Mouse (Mus musculus) stomach, embryonic 16.5 days (tissue): ENCODE measurements around the gene Rtraf. TPM values are rescaled to one million over a fixed set of nuclear protein-coding genes. Genes with fewer than 3 reads are reported as not detected.

Experiments
- ATAC-seq: fragments of 200-750 bp; cut with Nextera tagmentation; 2 replicates; pipeline ENCODE4 v1.8.0; 2017; ENCODE audit warnings: moderate number of reproducible peaks, moderate TSS enrichment; ENCODE audit not compliant: insufficient read depth, low FRiP score
- H3K27ac ChIP-seq: fragments of 300-500 bp; sonication (generic); 2 replicates; pipeline ENCODE4 v1.5.1; 2014; ENCODE audit warnings: low read length
- H3K27me3 ChIP-seq: fragments of 300-500 bp; sonication (generic); 2 replicates; pipeline ENCODE4 v1.6.1; 2014; ENCODE audit warnings: low read length, control low read depth, mixed read lengths; ENCODE audit not compliant: control insufficient read depth, insufficient read depth
- H3K36me3 ChIP-seq: fragments of 300-500 bp; sonication (generic); 2 replicates; pipeline ENCODE4 v1.6.1; 2014; ENCODE audit warnings: low read length; ENCODE audit not compliant: control insufficient read depth, insufficient read depth
- H3K4me1 ChIP-seq: fragments of 300-500 bp; sonication (generic); 2 replicates; pipeline ENCODE4 v1.6.1; 2014; ENCODE audit warnings: low read length, control low read depth, mixed read lengths; ENCODE audit not compliant: control insufficient read depth, insufficient read depth
- H3K4me2 ChIP-seq: fragments of 300-500 bp; sonication (generic); 2 replicates; pipeline ENCODE4 v1.6.1; 2014; ENCODE audit warnings: low read depth, low read length, mixed read lengths
- H3K4me3 ChIP-seq: fragments of 300-500 bp; sonication (generic); replicated peaks from 2 replicates; pipeline ENCODE4 v1.5.1; 2014; ENCODE audit warnings: mild to moderate bottlenecking, low read length
- H3K9ac ChIP-seq: fragments of 300-500 bp; sonication (generic); 2 replicates; pipeline ENCODE4 v1.6.1; 2014; ENCODE audit warnings: low read length
- H3K9me3 ChIP-seq: fragments of 300-500 bp; sonication (generic); replicated peaks from 2 replicates; pipeline ENCODE4 v1.6.1; 2016; ENCODE audit warnings: low read length, control low read depth; ENCODE audit not compliant: control insufficient read depth
- WGBS: fragments of 180-500 bp; shearing (Covaris S2); extraction: QIAGEN DNeasy Blood & Tissue Kit; methylation state at CpG from one replicate; pipeline ENCODE4 v1.1.7; 2014; 5-methylcytosine and 5-hydroxymethylcytosine counted together
- polyA plus RNA-seq: library from polyadenylated mRNA; unstranded; fragments of >200 nt; fragmentation: Nextera tagmentation; extraction: Ambion mirVana; gene quantifications from 2 replicates; pipeline ENCODE4 v1.2.1, GENCODE M21; 2015

The Rtraf gene
- polyA plus RNA-seq, 1 experiment from 2014 or later = 183 TPM

DNA sequence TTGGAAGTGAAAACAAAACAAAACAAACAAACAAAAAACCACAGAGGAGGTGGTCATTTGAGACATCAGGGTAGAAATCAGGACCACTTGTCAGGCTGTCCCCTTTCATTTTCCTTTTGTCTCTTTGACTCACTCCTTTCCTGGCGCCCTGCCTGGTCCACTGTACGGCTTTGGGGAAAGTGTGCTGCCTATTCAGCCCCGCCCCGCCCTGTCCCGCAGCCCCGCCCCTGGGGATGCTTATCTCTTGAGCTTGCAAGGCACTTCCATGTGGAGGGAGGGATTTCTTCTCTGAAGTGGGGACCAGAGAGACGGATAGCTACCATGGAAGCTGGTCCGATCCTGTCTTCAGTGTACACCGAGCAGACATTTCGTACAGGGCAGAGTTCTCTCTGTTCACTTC lies 20.0 kb downstream of the Rtraf start:
- H3K9me3 ChIP-seq = no peaks in the 10 kb centered on the region
- WGBS = 43% methylated on average over 10 of the region's 10 CpGs
- H3K9ac ChIP-seq = no peak overlapping the region
- H3K27me3 ChIP-seq = no peaks in the 10 kb centered on the region
- H3K36me3 ChIP-seq = no peaks in the 10 kb centered on the region
- H3K4me2 ChIP-seq = no peak overlapping the region
- no peaks in the 10 kb centered on the region for H3K4me1 ChIP-seq
- H3K27ac ChIP-seq = no peak overlapping the region
- ATAC-seq = no peak
- no peak overlapping the region for H3K4me3 ChIP-seq

DNA sequence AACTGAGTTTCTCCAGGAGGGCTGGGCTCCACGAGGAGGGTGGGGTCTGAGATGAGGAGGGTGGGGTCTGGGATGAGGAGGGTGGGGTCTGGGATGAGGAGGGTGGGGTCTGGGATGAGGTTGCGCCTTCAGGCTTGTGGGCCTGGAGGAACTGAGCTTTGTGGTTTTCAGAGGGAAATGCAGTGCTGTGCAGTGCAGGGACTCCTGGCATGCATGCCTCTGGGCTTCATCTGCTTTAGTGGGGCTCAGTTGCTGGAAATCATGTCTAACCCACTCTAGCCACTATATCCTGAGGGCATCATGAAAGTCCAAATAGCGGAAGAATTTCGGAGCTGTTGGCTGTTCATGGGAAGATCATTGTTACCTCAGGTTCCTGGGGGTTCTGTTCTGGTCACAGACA lies 20.4 kb downstream of the Rtraf start:
- no peaks in the 10 kb centered on the region for H3K4me1 ChIP-seq
- H3K9ac ChIP-seq = no peak overlapping the region
- H3K9me3 ChIP-seq = no peaks in the 10 kb centered on the region
- H3K27ac ChIP-seq = no peak overlapping the region
- no peaks in the 10 kb centered on the region for H3K36me3 ChIP-seq
- no peak overlapping the region for H3K4me3 ChIP-seq
- 67% methylated on average over 4 of the region's 4 CpGs for WGBS
- ATAC-seq = no peak
- no peaks in the 10 kb centered on the region for H3K27me3 ChIP-seq
- H3K4me2 ChIP-seq = no peak overlapping the region

DNA sequence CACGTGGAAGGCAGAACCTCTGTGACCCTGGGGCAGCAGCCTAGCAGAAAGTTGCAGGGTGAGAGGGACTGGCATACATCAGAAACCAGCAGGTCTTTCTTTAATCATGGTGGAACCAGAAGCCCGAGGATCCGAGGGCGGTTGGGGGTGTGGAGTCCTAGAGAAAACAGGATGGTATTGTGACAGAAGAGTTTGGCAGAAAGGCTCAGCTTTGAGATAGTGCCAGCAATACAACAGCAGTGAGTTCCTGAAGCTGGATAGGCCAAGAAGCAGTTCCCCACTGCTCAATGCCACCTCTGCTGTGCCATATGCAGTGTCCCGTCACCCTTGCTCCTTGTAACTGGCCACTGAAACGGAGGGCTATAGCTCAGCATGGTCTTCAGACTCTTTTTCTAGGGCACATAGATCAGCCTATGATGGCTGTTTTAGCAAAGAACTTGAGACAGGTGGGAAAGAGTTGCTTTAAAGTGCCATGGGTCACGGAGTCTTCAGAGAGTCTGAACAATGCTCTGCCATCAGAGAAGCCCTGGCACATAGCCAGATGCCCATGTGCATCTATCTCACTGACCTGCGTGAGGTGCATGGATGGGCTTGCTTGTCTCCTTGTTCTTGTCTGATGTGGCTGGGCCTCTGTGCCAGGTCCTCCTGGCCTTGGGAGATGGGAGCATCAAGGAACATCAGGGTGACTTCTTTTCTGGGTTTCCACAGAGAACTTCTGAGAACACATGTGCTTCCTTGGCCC lies 22.0 kb downstream of the Rtraf start:
- ATAC-seq = no peak
- 86% methylated on average over 8 of the region's 8 CpGs for WGBS

DNA sequence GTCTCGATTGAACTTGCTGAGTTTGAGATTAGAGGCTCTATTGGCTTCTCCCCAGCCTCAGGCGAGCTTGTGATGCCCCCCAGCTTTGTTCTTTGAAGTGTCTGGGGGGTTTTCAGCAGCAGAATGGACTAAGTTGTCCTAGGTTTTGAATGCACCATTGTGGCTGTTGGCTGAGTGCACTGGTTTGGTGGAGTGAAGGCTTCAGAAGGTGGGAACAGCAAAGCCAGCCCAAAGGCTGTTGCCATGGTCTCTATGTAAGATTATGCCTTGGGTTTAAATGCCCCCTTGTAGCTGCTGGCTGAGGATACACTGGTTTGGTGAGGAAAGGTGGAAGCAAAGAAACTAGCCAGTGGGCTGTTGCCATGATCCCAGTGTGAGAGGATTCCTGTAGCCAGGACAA lies 23.1 kb downstream of the Rtraf start:
- H3K4me1 ChIP-seq = no peaks in the 10 kb centered on the region
- no peak overlapping the region for H3K27ac ChIP-seq
- no peaks in the 10 kb centered on the region for H3K27me3 ChIP-seq
- no peak overlapping the region for H3K9ac ChIP-seq
- no peaks in the 10 kb centered on the region for H3K9me3 ChIP-seq
- WGBS = 51% methylated on average over 2 of the region's 2 CpGs
- no peak overlapping the region for H3K4me3 ChIP-seq
- no peak for ATAC-seq
- H3K4me2 ChIP-seq = no peak overlapping the region
- no peaks in the 10 kb centered on the region for H3K36me3 ChIP-seq

More for the DNA sequence above, 22.0 kb downstream of the Rtraf start:
- Histone ChIP-seq H3K9me3 (no peaks in the 10 kb centered on the region), H3K4me3 (no peak overlapping the region), H3K9ac (no peak overlapping the region), H3K36me3 (no peaks in the 10 kb centered on the region), H3K27ac (no peak overlapping the region), H3K27me3 (no peaks in the 10 kb centered on the region), H3K4me2 (no peak overlapping the region), H3K4me1 (no peaks in the 10 kb centered on the region)

DNA sequence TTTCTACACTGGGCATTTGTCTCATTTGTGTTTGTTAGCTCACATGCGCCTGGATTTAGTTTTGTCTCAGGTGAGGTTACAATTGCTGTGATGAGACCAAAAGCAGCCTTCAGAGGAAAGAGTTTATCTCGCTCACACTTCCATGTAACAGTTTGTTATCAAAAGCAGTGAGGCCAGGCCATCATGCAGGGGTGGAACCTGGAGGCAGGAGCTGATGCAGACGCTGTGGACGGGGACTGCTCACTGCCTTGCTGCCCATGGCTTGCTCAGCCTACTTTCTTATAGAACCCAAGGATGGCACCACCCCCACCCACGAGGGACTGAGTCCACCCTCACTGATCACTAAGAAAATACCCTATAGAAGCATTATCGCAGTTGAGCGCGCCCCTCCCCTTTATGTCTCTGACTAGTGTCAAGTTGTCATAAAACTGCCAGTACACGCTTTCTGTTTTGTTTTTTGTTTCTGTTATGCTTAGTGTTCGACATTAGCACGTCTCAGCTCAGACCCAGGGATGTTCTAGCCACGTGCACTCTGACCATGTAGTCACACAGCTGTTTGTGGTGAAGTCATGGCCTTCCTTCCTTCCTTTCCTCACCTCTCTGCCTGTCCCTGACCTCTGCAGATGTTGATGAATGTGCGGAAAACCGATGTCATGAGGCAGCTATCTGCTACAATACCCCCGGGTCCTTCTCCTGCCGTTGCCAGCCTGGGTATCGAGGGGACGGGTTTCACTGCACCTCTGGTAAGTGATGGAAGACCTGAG lies 26.9 kb downstream of the Rtraf start:
- Histone ChIP-seq H3K27me3 (no peaks in the 10 kb centered on the region), H3K4me1 (no peaks in the 10 kb centered on the region), H3K27ac (no peak overlapping the region), H3K9me3 (no peaks in the 10 kb centered on the region), H3K4me3 (no peak overlapping the region), H3K9ac (no peak overlapping the region), H3K4me2 (no peak overlapping the region), H3K36me3 (no peaks in the 10 kb centered on the region)
- 69% methylated on average over 18 of the region's 18 CpGs for WGBS
- no peak for ATAC-seq

DNA sequence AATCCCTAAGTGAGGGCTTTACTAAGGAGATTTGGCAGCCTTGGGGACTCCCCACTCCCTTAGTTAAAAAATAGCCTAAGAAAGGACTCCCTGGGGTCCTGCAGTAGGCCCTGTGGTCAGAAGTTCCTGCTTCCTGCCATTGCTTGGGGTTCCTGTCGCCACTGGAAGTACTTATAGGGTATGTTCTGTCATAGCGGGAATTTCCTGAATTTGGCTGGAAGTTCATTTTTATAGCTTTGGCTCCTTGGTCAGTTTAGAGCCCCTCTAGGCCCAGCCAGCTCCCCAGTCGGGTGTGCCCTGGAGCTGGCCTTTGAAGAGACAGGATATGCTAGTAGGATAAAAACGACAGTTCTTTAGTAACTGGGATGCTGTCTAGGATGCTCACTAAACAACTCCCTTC lies 28.7 kb downstream of the Rtraf start:
- Histone ChIP-seq H3K9ac (no peak overlapping the region), H3K36me3 (no peaks in the 10 kb centered on the region), H3K4me2 (no peak overlapping the region), H3K27me3 (no peaks in the 10 kb centered on the region), H3K4me1 (no peaks in the 10 kb centered on the region), H3K4me3 (no peak overlapping the region), H3K27ac (no peak overlapping the region; the same call in 1 of the 2 replicates), H3K9me3 (no peaks in the 10 kb centered on the region)
- WGBS = 69% methylated on average over 4 of the region's 4 CpGs
- ATAC-seq = no peak

DNA sequence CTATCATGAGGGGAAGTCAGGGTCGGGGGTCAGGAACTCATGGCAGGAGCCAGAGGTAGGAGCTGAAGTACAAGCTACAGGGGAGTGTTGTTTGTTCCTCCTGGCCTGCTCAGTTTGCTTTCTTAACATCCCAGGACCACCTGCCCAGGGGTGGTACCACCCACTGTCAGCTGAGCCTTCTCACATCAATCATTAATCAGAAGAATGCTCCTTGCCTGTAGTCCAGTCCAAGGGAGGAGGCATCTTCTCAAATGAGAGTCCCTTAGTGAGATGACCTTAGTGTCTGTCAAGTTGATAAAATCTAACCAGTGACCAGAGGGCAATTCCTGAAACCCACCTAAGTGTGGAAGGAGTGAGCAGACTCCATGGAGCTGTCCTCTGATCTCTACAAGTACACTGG lies 35.2 kb downstream of the Rtraf start:
- WGBS = 57% methylated on average over 1 of the region's 1 CpGs
- Histone ChIP-seq H3K36me3 (no peaks in the 10 kb centered on the region), H3K27me3 (no peaks in the 10 kb centered on the region), H3K4me3 (no peak overlapping the region), H3K9me3 (no peaks in the 10 kb centered on the region), H3K9ac (no peak overlapping the region), H3K4me1 (no peaks in the 10 kb centered on the region), H3K4me2 (no peak overlapping the region), H3K27ac (no peak overlapping the region)
- no peak for ATAC-seq

DNA sequence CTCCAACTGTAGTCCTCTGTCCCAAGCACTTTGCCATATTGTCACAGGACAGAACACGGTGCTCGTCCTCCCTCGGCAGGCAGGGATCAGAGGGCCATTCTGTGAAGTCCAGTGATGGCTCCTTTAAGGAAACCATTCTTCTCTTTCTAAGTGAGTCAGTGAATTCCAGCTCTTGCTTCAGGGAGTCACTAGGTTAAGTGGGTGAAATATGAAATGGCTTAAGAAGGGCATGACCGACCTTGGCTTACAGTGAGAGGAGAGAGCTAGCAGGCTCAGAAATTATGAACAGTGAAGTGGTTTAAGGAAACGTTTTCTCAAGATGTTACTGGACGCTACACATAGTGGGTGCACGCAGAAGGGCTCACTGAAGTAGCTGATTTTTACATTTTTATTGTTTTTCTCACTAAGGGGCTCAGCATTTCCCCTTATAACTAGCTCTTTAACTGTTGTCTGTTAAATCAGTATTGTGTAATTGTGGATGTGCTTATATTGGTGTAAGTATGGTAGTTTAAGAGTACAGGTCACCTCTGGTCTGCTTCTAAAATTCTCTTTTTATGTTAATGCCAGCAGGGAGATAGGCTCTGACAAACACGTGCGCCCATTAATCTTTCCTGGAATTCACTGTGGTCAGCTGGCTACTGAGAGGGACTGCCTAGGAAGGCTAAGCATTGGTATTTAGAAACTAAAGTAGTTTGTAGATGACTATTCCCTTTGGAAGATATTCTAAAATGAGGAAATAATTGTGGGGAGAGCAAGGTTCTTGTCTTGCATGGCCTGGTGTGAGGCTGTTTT lies 37.6 kb downstream of the Rtraf start:
- H3K4me2 ChIP-seq = no peak overlapping the region
- no peaks in the 10 kb centered on the region for H3K9me3 ChIP-seq
- WGBS = 62% methylated on average over 9 of the region's 9 CpGs
- no peaks in the 10 kb centered on the region for H3K27me3 ChIP-seq
- H3K4me1 ChIP-seq = no peaks in the 10 kb centered on the region
- no peak overlapping the region for H3K27ac ChIP-seq
- H3K36me3 ChIP-seq = no peaks in the 10 kb centered on the region
- H3K4me3 ChIP-seq = no peak overlapping the region
- ATAC-seq = no peak
- H3K9ac ChIP-seq = no peak overlapping the region

DNA sequence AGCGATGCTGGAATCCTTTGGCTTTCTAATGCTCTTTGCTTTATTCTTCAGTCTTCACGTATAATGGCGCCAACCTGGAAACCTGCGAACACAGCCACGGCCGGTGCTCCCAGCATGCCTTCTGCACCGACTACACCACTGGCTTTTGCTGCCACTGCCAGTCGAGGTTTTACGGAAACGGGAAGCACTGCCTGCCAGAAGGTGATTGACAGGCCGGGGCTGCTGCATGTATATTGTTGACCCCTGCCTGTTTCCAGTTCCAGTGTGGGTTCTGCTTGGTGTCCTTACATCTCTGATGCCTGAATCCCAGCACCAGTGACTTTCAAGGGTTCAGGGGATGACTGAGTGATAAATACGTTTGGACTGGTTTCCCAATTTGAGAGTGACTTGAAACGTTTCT lies 45.7 kb downstream of the Rtraf start:
- no peaks in the 10 kb centered on the region for H3K36me3 ChIP-seq
- H3K27ac ChIP-seq = no peak overlapping the region
- no peak overlapping the region for H3K9ac ChIP-seq
- H3K4me3 ChIP-seq = no peak overlapping the region
- H3K4me1 ChIP-seq = no peaks in the 10 kb centered on the region; the same call in 1 of the 2 replicates
- no peak for ATAC-seq
- H3K27me3 ChIP-seq = no peaks in the 10 kb centered on the region
- 78% methylated on average over 13 of the region's 13 CpGs for WGBS
- H3K4me2 ChIP-seq = no peak overlapping the region
- no peaks in the 10 kb centered on the region for H3K9me3 ChIP-seq
